Mouse (Mus musculus) splenic B cell, adult 2 months (primary cell): ENCODE measurements around the gene Poln.

Experiments
- DNase-seq: peaks from one replicate; pipeline ENCODE4 v3.0.0-alpha.2; 2011; ENCODE audit warnings: low read depth, low spot score
- H3K27me3 ChIP-seq: 2 replicates; pipeline ENCODE4 v1.6.1; 2012; ENCODE audit warnings: mild to moderate bottlenecking, low read length, moderate library complexity, mixed read lengths; ENCODE audit not compliant: control insufficient read depth, poor library complexity, insufficient read depth, severe bottlenecking
- H3K36me3 ChIP-seq: 2 replicates; pipeline ENCODE4 v1.6.1; 2012; ENCODE audit warnings: mild to moderate bottlenecking, low read length, moderate library complexity, mixed read lengths; ENCODE audit not compliant: control insufficient read depth, poor library complexity, insufficient read depth, severe bottlenecking

Gene Poln

GRCm38 (mm10) chr5:34194975-34195662, 25.9 kb upstream of the Poln start:
- no peak for DNase-seq
- no peaks in the 10 kb centered on the region for H3K27me3 ChIP-seq
- H3K36me3 ChIP-seq: no peaks in the 10 kb centered on the region; the same call in 1 of the 2 replicates

GRCm38 (mm10) chr5:34194426-34194825, 25.2 kb upstream of the Poln start:
- H3K36me3 ChIP-seq: no peaks in the 10 kb centered on the region; the same call in 1 of the 2 replicates
- no peak for DNase-seq
- H3K27me3 ChIP-seq: no peaks in the 10 kb centered on the region

GRCm38 (mm10) chr5:34191843-34192242, 22.6 kb upstream of the Poln start:
- Histone ChIP-seq H3K27me3 (no peaks in the 10 kb centered on the region), H3K36me3 (no peaks in the 10 kb centered on the region; the same call in 1 of the 2 replicates)
- DNase-seq: peak; percentile 56

- H3K27me3 ChIP-seq: no peaks in the 10 kb centered on the region
- H3K36me3 ChIP-seq: no peaks in the 10 kb centered on the region; the same call in 1 of the 2 replicates
- no peak for DNase-seq
Observed at GRCm38 (mm10) chr5:34191021-34191420, 21.8 kb upstream of the Poln start.

- Histone ChIP-seq H3K27me3 (no peaks in the 10 kb centered on the region), H3K36me3 (no peaks in the 10 kb centered on the region; the same call in 1 of the 2 replicates)
- peak; percentile 19 for DNase-seq
Observed at GRCm38 (mm10) chr5:34189521-34189920, 20.3 kb upstream of the Poln start.

- Histone ChIP-seq H3K27me3 (no peaks in the 10 kb centered on the region), H3K36me3 (no peaks in the 10 kb centered on the region; the same call in 1 of the 2 replicates)
- DNase-seq: peak; percentile 48
Observed at GRCm38 (mm10) chr5:34188856-34189255, 19.6 kb upstream of the Poln start.

- H3K36me3 ChIP-seq: no peaks in the 10 kb centered on the region; the same call in 1 of the 2 replicates
- no peaks in the 10 kb centered on the region for H3K27me3 ChIP-seq
- peak; percentile 99 for DNase-seq
Observed at GRCm38 (mm10) chr5:34187601-34188316, 18.5 kb upstream of the Poln start, which contains the start of gene Mxd4. Mxd4 (minus strand) TSS chr5:34187720.

GRCm38 (mm10) chr5:34186961-34187391, 17.7 kb upstream of the Poln start:
- DNase-seq: peak; percentile 38
- Histone ChIP-seq H3K27me3 (no peaks in the 10 kb centered on the region), H3K36me3 (no peaks in the 10 kb centered on the region; the same call in none of the 2 replicates)

- Histone ChIP-seq H3K27me3 (no peaks in the 10 kb centered on the region), H3K36me3 (no peaks in the 10 kb centered on the region; the same call in none of the 2 replicates)
- no peak for DNase-seq
Observed at GRCm38 (mm10) chr5:34186391-34186790, 17.1 kb upstream of the Poln start.

GRCm38 (mm10) chr5:34185791-34186190, 16.5 kb upstream of the Poln start:
- Histone ChIP-seq H3K27me3 (no peaks in the 10 kb centered on the region), H3K36me3 (no peaks in the 10 kb centered on the region; the same call in none of the 2 replicates)
- DNase-seq: no peak

GRCm38 (mm10) chr5:34185051-34185580, 15.9 kb upstream of the Poln start:
- DNase-seq: no peak
- no peaks in the 10 kb centered on the region; the same call in none of the 2 replicates for H3K36me3 ChIP-seq
- H3K27me3 ChIP-seq: no peaks in the 10 kb centered on the region

- DNase-seq: no peak
- H3K27me3 ChIP-seq: no peaks in the 10 kb centered on the region
Observed at GRCm38 (mm10) chr5:34183976-34184375, 14.7 kb upstream of the Poln start.

GRCm38 (mm10) chr5:34183156-34183880, 14.1 kb upstream of the Poln start:
- DNase-seq: no peak
- no peaks in the 10 kb centered on the region for H3K27me3 ChIP-seq
- H3K36me3 ChIP-seq: no peaks in the 10 kb centered on the region; the same call in none of the 2 replicates

More at GRCm38 (mm10) chr5:34183976-34184375, 14.7 kb upstream of the Poln start:
- no peaks in the 10 kb centered on the region; the same call in none of the 2 replicates for H3K36me3 ChIP-seq

- Histone ChIP-seq H3K27me3 (no peaks in the 10 kb centered on the region), H3K36me3 (no peaks in the 10 kb centered on the region; the same call in none of the 2 replicates)
- DNase-seq: no peak
Observed at GRCm38 (mm10) chr5:34182486-34182885, 13.2 kb upstream of the Poln start.
